Mouse (Mus musculus): ENCODE measurements around the gene Zfp28. TPM values are rescaled to one million over a fixed set of nuclear protein-coding genes. Genes with fewer than 3 reads are reported as not detected.

Gene Zfp28
- 3.8 and 4.9 TPM in 2 replicates for polyA plus RNA-seq (2021; fragmentation: Nextera tagmentation)
- long read RNA-seq, experiment 1, full-length matches to known transcripts = 4 of 10 reads
- long read RNA-seq, experiment 1, partial matches to known transcripts = 0 of 10 reads
- long read RNA-seq, experiment 1, other reads (novel, unspliced or antisense) = 6 of 10 reads
- long read RNA-seq, experiment 2, full-length matches to known transcripts = 30 of 63 reads
- long read RNA-seq, experiment 2, partial matches to known transcripts = 1 of 63 reads
- long read RNA-seq, experiment 2, other reads (novel, unspliced or antisense) = 32 of 63 reads

DNA sequence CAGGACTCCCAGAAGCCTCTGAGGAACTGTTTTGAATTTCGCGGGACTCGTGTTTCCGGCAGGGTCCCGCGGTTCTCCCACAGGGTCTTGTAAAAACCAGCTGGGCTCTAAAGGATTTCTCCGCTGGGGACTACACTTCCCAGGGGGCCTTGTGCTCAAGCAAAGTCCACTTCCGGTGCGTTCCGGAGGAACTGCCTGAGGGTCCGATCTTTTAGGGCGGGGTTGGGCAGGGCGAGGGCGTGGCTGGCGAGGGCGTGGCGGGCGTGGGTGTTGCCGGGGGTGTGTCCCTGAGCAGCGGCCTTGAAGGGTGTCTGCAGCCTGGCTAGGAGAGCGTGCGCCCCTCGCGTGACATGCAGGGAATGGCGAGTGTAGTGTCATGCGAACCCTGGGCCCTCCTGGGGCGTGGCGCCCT, at the start of gene Zfp28:
TSS of gene Zfp28 (plus strand) at position 252 of the 412 bp plus-strand sequence.

DNA sequence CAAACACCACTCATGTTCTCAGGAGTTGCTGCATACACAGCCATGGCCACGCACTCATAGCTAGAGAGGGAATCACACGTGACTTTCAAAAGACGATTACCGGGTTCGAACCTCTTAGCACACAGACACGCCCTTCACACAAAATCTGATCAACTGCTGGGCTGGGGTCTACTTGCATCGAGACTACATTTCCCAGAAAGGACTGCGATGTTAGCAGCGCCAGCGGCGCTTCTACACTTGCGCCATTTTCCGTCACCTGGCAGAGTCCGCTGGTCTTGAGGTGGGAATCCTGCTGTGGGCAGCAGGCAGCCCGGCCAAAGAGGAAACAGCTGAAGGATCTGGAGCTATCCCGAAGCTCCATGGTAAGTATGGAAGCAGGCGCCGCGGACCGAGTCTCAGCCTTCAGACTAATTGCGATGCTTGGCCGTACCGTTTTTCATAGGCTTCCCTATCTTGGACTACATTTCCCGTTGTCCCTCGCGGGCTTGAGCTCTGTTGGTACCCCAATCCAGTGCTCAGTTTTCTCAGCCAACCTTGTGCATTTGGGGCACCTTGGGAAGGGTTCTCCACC, 39.5 kb upstream of the Zfp28 start, which contains the start of gene Gm3854:
TSS of gene Gm3854 (plus strand) at position 259 of the 571 bp plus-strand sequence.

DNA sequence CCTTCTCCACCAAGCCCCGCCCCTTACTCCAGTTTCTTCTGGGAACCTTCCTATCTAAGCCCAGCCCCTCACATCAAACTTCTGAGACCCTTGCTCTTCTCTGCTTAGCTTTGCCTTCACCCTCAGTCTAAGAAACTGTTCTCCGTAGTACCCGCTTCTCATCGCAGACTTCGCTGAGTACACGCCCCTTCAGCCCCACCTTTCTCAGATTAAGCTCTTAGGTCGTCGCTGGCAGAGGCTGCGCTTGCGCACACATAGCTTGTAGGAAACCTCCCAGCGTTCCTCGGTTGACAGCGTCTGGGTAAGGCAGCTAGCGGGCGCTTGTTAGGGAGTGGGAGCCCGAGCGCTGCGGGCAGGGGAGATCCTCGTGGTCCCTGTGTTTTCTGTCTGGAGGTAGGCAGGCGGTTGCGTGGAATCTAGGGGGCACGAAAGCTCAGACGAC, 20.0 kb upstream of the Zfp28 start, which contains the start of gene Zfp78:
TSS of gene Zfp78 (plus strand) at position 234 of the 442 bp plus-strand sequence.

DNA sequence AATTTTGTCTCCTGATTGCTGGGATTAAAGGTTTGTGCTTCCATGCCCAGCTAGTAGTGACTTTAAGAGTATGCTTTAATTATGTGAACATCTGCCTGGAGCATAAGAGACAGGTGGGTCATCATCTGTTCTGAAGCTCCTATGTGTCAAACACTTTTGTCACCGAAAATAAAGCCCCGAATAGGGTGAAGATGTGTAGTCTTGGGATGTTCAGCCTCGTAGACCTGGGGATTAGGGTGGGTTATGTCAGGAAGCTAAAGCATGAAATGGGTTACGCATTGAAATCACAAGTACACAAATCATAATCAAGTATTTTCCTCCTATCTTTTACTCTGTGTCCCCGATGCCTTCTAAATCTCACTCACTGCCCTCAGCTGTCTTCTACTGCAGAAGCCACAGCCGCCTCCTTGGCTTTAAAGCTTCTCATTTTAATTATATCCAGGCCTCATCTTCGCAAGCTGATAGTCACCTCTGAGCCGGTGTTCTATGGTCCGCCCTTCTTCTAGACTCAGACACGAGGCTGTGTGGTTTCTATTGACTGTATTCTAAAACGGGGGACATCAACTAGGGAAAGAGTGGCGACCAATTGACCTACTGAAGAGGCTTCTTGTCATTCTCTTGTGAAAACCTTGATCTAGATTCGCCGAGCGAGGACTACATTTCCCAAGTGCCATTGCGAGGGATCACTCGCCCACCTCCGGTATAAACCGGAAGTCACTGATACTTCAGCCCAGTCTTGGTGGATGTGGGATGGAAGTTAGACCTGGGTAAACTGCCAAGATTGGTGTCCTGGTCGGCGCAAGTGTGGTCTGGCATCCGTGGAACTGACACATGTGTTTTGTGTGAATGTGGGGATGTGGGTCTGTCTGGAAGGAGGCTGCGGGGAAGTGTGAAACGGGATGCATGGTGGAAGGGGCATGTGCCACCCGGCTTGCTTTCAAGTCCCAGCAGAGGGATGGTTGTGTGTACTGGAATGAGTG, 15.2 kb downstream of the Zfp28 start, which contains the start of gene Smim17:
TSS of gene Smim17 (plus strand) at position 720 of the 980 bp plus-strand sequence.

DNA sequence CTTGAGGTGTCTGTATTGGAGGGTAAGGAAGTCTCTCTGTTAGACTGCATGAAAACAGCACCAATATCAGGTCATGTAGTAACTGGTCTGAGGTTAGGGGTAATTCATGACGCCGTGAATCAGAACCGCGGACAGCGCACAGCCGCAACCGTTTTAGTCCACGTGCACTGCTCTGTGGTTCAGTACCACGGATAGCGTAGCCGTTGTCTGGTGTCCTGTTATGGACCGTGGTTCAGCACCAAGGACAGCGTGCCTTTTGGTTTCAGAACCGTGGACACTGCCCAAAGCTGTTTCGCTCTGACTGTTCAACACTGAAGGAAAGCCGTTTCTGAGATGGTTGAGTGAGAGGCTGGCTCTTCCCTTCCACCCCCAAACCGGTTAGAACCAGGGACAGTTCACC, 26.9 kb downstream of the Zfp28 start, which contains the start of gene Gm20715:
TSS of gene Gm20715 (plus strand) at position 235 of the 400 bp plus-strand sequence.

DNA sequence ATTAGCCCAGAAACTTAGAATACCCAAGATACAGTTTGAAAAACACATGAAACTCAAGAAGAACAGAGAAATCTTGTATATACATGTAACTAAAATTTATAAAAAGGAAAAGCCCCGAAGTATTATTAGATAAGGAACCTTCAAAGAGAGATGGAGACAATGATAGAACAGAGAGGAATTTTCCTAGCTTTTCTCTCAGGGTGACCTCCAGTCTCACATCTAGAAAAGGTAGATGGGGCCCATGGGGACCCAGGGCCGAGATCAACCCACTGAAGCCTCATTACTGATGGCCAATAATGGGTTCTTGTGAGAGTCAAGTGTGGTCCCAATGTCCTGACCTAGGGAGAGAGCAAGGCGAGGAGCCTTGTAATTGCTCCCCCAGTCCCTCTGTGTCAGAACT, 55.3 kb downstream of the Zfp28 start, which contains the start of gene Olfr1344:
TSS of gene Olfr1344 (plus strand) at position 301 of the 400 bp plus-strand sequence.

Other genes starting within 250 kb of the Zfp28 start
- gene Zfp787, start 227.3 kb upstream of the Zfp28 start, polyA plus RNA-seq (2021; fragmentation: Nextera tagmentation) = 7.5 and 10.9 TPM in 2 replicates
- 35.4 and 44.9 TPM in 2 replicates for gene Zfp444, start 211.1 kb upstream of the Zfp28 start, polyA plus RNA-seq (2021; fragmentation: Nextera tagmentation)
- gene Galp, start 186.2 kb upstream of the Zfp28 start, polyA plus RNA-seq (2021; fragmentation: Nextera tagmentation) = not detected in 2 replicates
- gene Zscan5b, start 161.0 kb upstream of the Zfp28 start, polyA plus RNA-seq (2021; fragmentation: Nextera tagmentation) = not detected in 2 replicates
- gene Epp13, start 130.6 kb upstream of the Zfp28 start, polyA plus RNA-seq (2021; fragmentation: Nextera tagmentation) = not detected in 2 replicates
- gene Zfp667, start 96.7 kb upstream of the Zfp28 start, polyA plus RNA-seq (2021; fragmentation: Nextera tagmentation) = 13.7 and 16.4 TPM in 2 replicates
- gene Zfp583, start 52.0 kb upstream of the Zfp28 start, polyA plus RNA-seq (2021; fragmentation: Nextera tagmentation) = 6.0 and 7.6 TPM in 2 replicates
- gene Gm3854, start 39.5 kb upstream of the Zfp28 start, polyA plus RNA-seq (2021; fragmentation: Nextera tagmentation) = 1.6 and 1.8 TPM in 2 replicates
- 2.5 and 3.9 TPM in 2 replicates for gene Zfp78, start 20.0 kb upstream of the Zfp28 start, polyA plus RNA-seq (2021; fragmentation: Nextera tagmentation)
- 3.7 and 4.4 TPM in 2 replicates for gene Smim17, start 15.4 kb downstream of the Zfp28 start, polyA plus RNA-seq (2021; fragmentation: Nextera tagmentation)
- 0.06 and 0.09 TPM in 2 replicates for gene Gm20715, start 27.0 kb downstream of the Zfp28 start, polyA plus RNA-seq (2021; fragmentation: Nextera tagmentation)
- gene Olfr1344, start 55.4 kb downstream of the Zfp28 start, polyA plus RNA-seq (2021; fragmentation: Nextera tagmentation) = 1.4 and 1.7 TPM in 2 replicates
- 0.05 TPM in 1 of 2 replicates, not detected in the other for gene Olfr1336, start 72.9 kb downstream of the Zfp28 start, polyA plus RNA-seq (2021; fragmentation: Nextera tagmentation)
- not detected in 2 replicates for gene Olfr1346, start 83.8 kb downstream of the Zfp28 start, polyA plus RNA-seq (2021; fragmentation: Nextera tagmentation)
- gene Olfr5, start 103.6 kb downstream of the Zfp28 start, polyA plus RNA-seq (2021; fragmentation: Nextera tagmentation) = not detected in 2 replicates
- not detected in 2 replicates for gene Olfr1347, start 116.5 kb downstream of the Zfp28 start, polyA plus RNA-seq (2021; fragmentation: Nextera tagmentation)
- gene Olfr1348, start 125.5 kb downstream of the Zfp28 start, polyA plus RNA-seq (2021; fragmentation: Nextera tagmentation) = not detected in 2 replicates
- gene Olfr1349, start 139.7 kb downstream of the Zfp28 start, polyA plus RNA-seq (2021; fragmentation: Nextera tagmentation) = not detected in 2 replicates
- not detected in 2 replicates for gene Olfr1350, start 181.5 kb downstream of the Zfp28 start, polyA plus RNA-seq (2021; fragmentation: Nextera tagmentation)